Mouse (Mus musculus) CH12F3 (cell line): ENCODE measurements around the gene Ccdc85b.

ENCODE experiments used
- in situ Hi-C: fragments of 300-500 bp; cut with MboI; formaldehyde crosslinking; loops from 2 replicates; pipeline ENCODE4 v1.14.3; 2020; ENCODE audit warnings: low sequenced_read_pairs

Ccdc85b gene

DNA sequence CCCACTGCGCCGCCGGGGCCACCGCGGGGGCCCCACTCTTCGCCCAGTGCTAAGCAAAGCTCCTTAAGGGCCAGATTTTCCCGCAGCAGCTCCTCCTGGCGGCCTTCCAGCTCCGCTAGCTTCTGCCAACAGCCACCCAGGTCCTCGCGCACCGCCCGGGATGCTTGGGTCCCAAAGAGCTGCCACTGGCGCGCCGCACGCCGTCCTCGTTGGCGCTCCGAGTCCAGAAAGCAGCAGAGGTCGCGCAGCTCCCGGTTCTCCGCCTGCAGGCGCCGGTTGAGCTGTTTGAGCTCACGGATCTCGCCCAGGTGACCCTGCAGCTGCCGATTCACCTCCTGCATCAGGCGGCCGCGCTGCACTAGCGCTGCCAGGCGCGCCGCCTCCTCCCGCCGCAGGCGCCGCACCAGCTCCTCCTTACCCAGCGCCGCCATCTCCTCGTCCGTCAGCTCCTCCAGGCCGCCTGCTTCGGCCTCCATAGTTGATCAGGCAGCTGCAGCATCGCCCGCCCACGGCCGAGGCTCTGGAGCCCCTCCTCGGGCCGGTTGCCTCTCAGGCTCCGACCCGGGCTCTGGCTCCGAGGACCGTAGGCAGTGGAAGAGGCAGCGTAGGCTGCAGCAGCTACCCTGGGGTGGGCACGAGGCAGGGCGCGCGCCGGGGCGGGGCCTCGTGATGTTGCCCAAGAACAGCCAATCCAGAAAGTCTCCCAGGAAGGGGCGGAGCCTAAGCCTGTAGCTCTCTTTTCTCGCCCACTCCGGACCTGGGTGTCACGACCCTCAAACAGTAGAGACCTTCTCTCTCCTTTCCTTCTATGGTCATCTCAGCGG is 560 bp downstream of the Ccdc85b start:
- in situ Hi-C loops, result no loop called here

DNA sequence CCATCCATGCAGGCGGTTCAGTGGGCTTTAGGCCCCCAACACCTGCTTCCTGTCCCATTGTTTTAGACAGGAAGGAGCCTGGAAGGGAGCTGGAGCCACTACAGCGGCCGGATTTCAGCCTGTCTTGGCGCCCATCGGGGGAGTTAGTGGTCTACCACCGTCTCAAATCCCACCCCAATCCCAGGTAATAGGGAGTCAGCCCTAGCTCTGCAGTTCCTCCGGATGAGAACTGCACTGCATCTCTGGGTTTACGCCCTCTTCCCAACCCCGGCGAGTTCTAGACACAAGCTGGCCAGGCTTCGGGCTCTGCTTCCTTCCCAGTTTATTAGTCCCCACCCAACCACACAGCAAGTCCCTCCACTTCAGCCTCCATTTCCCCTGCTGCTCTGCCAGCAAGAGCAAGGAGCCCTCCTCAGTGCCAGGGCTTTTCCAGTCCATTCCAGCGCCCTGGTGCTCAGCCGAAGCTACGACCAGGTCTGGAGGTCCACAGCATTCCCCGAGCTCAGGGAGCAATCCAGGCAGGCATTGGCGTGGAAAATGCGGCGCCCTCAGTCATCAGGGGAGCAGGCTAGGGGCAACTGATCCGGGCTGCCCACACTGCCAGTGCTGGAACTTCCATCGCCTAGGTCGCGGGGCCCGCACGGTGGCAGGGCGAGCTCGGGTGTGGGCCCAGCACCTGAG is 1.3 kb downstream of the Ccdc85b start:
- in situ Hi-C loops, result no loop called here

DNA sequence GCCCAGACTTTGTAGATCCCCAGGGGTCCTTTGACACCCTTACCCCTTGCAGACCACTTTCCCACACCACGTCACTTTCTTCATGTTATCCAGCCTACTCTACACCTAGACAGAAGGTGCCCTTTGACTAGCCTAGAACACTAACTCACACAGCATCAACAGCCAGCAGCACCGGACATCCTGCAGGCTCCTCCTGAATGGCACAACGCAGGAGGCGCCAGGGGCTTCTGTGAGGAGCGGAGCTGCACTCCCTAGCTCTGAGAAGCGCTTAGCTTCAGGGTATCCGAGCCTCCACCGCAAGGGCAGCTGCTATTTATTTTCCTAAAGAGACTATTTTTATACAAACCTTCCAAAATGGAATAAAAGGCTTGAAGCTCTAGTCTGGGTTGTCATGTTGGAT is 2.1 kb downstream of the Ccdc85b start:
- in situ Hi-C loops, result no loop called here

DNA sequence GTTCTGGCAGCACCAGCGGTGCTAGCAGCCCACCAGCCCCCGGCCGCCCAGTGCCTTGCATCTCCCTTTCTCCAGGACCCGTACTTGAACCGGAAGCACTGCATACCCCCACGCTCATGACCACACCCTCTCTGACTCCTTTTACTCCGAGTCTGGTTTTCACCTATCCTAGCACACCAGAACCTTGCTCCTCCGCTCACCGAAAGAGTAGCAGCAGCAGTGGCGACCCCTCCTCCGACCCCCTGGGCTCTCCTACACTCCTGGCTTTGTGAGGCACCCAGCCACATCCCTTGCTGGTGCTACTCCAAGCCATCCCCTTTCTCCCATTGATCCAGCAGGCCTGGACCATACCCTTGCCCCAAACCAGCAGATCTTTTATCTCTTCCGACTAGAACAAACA is 2.7 kb downstream of the Ccdc85b start:
- in situ Hi-C loops, result no loop called here

DNA sequence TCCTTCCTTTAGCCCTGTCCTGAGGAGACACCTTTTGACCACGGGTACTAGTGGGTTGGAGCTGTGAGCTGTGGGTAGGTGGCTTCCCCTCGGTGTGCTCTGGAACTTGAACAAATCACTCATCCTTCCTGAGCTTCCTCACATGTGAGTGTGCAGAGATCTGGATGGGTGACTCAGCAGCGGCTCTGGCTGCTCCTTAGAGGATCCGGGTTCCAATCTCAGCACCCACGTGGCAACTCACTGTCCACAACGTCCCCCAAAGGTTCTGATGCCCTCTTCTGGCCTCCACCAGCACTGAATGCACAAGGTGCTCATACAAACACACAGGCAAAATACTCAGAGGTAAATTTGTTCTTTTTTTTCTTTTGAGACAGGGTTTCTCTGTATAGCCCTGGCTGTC is 5.9 kb downstream of the Ccdc85b start:
- in situ Hi-C loops, result no loop called here

DNA sequence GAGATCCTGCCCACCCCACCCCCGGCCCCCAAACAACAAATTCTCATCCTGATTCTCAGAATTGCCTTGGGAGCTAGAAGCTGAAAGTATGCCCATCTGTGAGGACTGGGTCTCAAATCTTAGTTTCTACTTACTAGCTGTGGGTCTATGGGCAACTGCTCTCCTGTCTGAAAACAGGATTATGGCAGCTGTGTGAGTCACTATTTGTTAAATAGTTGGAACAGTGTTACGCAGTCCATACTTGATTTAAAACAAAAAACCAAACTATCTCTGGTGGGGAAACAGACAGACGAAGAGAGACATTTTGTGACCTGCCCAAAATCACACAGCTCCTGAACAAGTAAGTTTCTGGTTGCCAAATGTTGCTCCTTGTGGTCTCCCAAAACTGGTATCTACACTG is 8.0 kb downstream of the Ccdc85b start:
- in situ Hi-C loops, result no loop called here

DNA sequence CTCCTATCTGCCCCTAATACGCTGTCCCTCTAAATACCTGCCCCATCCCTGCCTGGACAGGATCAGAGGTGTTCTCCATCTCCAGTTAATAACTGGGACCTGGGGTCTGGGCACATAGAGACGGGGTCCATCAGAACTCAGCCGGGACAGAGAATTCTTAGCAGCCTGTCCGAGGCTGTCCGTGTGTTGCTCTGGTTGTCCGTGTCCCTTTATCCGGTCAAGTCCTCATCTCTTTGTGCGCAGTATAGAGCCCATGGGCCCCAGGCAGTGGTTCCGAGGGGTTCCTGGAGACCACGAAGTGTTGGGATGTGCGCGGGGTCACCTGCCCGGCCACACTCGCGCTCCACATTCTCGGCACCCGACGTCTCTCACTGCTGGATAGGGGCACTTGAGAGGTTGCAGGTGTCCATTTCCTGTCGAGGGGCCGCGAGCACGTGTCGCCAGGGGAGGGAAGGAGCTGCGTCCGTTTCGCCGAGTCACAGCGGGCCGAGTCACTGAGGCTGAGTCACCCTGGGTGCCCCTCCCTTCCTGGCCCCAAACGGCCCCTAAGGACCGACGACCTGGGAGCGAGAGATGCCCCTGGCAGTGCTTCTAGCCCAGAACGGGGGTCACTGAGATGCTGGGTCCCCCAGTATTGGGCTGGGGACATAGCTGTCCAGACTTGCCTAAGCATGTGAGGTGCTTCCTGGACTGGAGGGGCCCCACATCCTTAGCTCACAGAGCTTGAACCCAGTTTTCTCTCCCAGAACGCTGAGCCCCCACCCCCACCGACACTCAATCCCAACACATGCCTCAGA is 9.1 kb downstream of the Ccdc85b start:
- in situ Hi-C loops, result no loop called here

DNA sequence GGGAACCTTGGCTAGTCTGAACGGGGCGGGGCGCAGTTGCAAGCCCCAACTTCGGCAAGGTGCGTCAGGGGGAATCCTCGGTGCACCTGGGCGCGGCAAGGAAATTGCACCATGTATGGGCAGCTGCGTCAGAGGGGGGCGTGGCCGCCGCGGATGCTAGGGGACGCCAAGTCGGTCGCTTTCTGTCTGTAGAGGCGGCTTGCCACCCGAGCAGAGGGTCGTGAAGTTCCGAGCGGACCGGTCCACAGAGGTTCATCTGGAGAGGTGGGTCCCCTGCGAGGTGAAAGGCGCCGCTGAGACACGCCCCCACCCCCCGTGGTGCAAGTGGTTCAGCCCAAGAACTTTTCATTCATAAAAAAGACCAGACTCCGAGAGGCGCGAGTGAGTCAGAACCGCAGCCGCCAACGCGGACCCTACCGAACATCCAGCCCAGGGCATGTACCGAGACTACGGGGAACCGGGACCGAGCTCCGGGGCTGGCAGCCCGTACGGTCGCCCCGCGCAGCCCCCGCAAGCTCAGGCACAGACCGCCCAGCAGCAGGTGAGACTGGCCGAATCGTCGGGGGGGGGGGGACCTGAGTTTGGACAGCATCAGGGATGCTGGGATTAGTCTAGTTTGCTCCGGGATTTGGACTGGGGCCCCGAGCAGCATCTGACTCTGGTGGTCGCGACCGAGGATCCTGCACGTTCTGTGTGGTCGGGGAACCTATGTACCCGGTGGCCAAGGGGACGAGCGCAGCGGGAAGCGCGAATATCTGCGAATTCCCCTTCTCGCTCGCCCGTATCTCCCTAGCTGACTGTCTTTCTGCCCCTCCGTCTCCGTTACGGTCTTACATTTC is 10.0 kb downstream of the Ccdc85b start, which contains the start of gene Fosl1:
Gene Fosl1 (plus strand): TSS at position 33 of the 839 bp plus-strand sequence.
- in situ Hi-C loops, result no loop called here

DNA sequence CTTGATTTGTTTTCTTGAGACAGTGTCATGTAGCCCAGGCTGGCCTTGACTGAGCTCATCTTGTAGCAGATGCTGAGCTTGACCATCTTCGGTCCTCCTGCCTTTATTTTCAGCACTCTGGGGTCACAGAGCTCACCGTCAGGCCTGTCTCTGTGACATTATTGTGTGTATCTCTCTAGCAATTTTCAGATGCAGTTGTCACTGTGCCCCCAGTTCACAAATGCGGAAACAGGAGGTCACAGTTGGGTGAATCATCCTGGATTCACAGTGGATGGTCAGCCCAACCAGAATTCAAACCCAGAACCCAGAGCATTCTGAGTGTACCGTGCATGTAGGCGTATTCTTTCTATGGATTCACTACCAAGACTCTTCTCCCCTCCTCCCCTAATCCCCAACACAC is 11.9 kb downstream of the Ccdc85b start:
- in situ Hi-C loops, result no loop called here

DNA sequence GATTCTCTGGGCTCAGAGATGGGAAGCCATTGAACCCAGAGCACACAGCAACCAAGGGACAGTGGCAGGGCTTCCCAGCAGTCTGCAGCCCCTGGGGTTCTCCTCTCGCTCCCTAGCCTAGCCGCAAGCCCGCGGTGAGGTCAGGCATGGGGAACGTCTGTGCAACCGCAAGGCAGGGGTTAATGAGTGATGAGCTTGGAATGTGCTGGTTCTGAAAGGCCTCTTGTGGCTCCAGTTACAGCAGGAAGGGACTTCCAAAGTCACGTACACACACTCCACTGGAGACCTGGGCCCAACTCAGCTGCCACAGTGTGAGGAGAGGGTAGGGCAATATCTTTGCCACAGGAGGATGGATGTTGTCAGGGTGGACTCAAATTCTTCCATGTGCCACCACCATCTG is 12.7 kb downstream of the Ccdc85b start:
- in situ Hi-C loops, result no loop called here

DNA sequence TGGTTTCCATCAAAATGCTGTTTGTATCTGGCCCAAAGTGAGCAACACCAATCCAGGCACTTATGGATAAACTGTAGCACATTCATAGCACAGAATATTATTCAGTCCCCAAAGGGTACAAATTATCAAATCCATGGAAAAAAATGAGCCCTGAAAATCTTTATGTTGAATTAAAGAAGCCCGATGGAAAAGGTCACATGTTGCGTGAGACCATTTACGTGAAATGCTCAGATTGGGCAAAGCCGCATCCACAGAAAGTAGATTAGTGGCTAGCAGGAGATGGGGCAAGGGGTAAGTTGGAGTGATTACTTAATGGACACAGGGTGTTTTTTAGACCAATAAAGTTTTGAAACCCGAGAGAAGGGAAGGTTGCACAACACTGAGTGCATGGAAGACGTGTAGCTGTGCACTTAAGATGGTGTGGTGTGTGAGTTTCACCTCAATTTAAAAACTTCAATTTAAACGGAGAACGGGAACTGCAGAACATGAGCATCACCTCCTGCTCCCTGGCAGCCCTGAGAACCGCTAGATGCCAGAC is 13.3 kb downstream of the Ccdc85b start:
- in situ Hi-C loops, result no loop called here

DNA sequence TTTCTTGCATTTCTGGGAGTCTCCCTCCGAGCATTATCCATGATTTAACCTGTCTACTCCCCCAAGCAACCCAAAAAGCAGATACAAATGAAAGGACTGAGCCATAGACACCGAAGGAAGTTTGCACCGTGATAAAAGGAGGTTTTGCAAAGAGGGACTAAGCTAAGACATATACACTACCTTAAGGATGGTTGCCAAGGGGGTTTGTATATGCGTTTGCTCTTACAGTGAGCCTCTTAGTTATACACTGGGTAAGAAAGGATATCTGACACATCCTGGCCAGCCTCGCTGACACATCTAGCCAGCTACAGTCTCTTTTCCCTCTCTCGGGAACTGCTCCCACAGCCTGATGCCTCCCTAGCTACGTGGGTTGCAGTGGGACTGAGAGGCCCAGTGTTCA is 23.7 kb downstream of the Ccdc85b start:
- in situ Hi-C loops, result no loop called here

DNA sequence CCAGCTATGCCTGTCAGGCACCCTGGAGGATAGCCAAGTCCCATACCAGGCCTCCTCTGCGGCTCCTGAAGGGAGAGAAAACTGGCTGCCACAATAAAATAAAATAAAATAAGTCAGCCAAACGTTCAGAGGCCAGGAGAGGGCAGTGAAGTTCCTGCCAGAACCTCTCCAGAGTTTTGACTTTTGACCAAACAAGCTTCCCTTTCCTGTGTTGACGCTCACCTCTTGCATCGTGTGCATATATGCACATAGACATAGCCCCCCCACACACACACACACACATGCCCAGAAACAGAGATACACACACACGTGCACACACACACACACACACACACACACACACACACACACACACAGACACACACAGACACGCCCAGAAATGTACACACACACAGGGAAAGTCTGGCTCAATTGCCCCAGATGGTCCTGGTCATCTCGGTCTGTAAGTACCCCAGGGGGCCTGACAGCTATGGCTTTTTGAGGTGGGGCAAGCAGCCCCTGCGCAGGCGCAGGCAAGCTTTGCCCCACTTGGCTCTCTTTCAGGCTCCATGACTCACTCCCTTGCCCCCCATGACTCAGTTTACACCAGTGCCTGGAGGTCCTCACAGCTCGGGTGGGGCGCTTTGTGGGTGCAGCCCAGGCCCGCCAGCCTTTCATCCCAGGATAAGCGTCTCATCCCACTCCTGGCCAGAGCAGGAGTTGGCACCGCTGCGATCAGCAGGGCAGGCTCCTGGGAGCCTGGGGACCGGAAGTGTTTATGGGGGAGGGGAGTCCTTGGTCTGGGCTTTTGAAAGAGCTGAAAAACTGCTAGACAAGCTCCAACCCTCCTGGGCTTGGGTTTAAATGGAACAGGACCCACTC is 24.5 kb downstream of the Ccdc85b start:
- in situ Hi-C loops, result no loop called here

DNA sequence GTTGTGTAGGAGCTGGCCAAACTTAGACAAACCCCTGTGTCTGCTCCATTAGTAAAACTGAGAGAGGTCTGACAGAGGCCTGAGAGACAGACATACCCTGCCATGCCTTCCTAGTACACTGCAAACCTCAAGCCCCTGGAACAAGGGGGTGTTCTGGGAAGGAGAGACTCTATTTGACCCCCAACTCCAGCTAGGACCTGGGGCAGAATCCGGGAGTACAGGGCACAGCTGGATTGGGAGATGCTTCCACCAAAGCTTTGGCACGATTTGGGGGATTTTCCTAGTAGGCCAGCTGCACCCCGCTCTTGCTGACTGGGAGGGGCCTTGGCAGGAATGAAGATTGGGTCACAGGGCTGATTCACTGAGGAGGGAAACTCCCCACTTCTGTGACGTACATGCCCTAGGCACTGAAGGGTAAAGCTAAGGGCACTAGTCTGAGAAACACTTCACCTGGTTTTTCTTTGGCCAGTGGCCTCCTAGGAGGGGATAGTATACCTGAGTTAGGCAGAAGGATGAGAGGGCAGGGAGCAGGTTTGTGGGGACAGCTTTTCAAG is 25.7 kb downstream of the Ccdc85b start:
- in situ Hi-C loops, result no loop called here

DNA sequence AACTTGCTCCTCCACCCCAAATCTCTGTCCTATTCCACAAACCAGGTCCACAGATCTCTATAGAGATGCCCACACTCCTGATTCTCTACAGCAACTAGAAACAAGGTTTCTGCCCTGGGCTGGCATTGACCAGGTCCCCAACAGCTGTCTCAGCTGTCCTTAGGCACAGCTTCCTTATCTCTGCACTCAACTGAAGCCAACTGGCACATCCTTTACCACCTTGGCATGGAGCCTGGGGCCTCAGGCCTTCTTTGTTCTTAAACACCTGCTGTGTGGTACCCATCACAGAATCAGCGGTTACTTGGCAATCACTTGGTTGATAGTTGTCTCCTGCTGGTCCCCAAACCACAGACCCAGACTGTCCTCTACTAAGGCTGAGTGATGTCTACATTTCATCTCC is 27.3 kb downstream of the Ccdc85b start:
- in situ Hi-C loops, result no loop called here

DNA sequence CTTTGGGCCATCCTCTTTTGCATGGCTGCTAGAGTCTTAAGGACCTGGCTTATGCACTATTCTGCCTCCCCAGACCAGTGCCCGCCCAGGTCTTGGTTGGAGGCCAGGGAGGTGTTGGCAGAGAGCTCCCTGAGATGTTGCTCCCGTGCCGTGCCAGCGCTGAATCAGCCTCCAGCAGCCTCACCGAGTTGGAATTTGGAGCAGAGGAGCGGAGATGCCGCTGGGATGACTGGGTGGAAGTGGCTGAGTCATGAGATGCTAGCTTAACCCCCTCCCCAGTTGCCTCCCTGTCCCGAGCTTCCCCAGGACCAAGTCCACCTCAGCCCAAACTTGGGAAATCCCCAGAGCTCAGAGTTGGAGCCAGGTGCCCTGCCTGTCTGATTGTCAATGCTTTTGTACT is 27.9 kb downstream of the Ccdc85b start:
- in situ Hi-C loops, result no loop called here

DNA sequence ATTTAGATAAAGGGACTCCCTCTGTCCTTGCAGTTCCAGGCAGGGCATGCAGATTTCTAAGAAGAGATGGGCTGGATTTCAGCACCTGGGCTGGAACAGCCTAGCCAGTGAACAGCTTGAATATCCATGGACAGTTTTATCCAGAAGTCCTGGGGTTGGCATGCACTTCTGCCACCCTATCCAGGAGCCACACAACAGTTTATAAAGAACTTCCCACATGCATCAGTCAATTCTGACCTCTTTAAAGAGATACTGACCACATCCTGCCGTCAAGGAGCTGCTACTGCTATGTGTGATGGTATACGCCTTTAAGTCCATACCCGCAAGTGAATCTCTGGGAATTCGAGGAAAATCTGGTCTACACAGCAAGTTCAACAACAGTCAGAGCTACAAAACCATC is 28.5 kb downstream of the Ccdc85b start:
- in situ Hi-C loops, result no loop called here

DNA sequence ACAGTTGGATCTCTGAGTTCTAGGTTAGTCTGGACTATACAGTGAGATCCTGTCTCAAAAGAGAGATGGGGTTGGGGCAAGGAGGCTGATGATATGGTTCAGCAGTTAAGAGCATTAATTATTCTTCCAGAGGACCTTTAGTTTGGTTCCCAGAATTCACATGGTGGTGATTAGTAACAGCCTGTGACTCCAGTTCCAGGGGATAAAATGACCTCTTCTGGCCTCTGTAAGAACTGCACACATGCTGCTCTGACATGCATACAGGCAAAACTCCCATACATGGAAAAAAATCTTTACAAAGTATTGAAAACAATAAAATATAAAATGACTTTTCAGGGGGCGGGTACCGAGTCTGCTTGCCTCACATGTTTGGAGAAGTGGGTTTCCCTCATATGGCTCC is 29.6 kb downstream of the Ccdc85b start:
- in situ Hi-C loops, result no loop called here

DNA sequence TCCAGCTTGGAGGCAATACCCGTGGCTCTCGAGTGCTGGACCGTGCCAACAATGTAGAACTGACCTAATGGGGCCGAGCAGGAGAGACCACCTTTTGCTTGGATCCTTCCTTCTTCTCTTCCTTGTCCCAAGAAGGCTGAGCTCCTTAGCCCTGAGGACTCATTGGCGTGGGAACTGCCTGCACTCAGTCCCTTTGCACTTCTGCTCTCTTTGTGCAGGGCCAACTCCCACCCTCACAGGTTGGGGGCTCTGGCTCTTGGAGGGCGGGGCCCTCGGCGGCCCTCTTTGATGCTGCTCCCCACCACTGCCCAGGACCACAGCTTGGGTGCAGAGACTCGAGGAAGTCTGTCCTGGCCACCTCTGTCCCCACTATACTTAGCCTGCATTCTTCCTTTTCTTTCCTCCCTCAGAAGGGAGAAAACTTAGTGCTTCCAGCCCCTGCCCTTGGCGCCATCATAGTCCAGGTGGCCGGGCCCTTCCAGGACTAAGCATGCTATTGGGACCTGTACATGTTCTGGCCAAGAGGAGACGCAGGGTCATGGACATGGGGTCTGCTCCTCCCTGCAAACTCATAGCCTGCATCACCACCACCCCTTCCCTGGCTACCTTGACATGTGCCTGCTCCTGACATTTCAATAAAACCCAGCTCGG is 30.9 kb downstream of the Ccdc85b start:
- in situ Hi-C loops, result no loop called here
